Mouse (Mus musculus) adrenal gland, postnatal 10 days (tissue): ENCODE measurements at regions not wholly inside any gene's neighbourhood (a gene's known extent, or its start where the extent isn't known, plus 50 kb on each side); places are given as distances from the start of the nearest gene placed in this dataset.
A peak's percentile ranks its signal among the peaks of the same experiment; 100 is the strongest.
"Not testable (repeated sequence)": the region's sequence is repeated elsewhere in the genome, so short reads cannot be mapped to it uniquely, and the experiment has no call there.

Experiments
- DNase-seq: peaks from one replicate; pipeline ENCODE4 v3.0.0; 2021; ENCODE audit warnings: mixed read lengths

DNA sequence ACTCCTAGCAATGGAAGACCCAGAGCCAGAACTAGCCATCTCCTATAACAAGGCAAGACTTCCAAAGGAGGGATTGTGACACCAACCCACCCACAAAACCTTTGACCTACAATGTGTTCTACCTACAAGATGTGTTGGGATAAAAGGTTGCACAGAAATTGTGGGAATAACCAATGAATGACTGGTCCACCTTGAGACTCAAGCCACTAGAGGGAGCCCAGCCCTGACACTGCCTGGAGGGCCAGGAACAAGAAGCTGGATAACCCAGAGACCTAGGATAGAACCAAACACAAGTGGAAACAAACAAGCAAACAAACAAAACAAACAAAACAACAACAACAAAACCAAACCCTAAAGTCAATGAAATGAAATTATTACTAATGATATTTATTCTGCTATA is 288.8 kb downstream of the Dchs2 start:
- DNase-seq, result peak; percentile 62

DNA sequence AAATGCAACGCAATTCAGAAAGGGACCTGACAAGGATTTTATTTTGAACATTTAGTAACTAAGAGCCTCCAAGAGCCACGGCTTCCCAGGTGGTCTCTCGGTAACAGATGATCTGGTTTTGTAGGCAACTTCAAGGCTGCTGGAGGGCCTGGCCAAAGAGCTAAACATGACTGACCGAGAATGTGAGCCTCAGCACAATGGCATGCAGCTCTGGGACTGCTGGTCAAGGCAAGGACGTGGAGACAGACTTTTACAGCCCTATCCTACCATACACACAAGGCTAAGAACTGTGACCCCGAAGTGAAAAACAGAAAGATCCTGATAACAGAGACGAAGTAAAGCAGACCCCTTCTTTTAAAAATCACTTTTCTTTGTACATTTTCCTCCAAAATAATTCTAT is 296.5 kb downstream of the Dchs2 start:
- DNase-seq, result no peak

DNA sequence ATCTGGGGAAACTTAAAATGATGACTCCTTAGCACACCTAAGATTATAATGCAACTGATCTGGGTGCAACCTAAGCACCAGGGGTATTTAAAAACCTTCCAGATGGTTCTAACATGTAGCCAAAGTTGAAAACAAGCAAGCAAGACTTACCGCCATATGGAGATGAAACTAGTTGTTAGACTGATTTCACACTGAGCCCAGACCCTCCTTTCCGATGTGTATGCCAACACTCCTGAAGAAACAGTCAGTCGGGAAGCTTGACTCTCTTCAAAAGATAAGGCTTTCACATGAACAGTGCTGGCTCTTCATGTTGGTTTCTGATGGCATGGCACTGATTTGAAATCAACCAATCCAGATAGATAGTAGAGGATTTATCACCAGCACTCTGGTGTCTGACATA is 301.6 kb downstream of the Dchs2 start:
- DNase-seq, result no peak

GRCm38 (mm10) chr3:83446154-83446667 is 318.5 kb downstream of the Dchs2 start:
- DNase-seq, result peak; percentile 87

GRCm38 (mm10) chr3:83450662-83451061 is 315.5 kb upstream of the Sfrp2 start:
- DNase-seq, result no peak

- no peak for DNase-seq
Observed at GRCm38 (mm10) chr3:83451317-83451716, 314.8 kb upstream of the Sfrp2 start.

GRCm38 (mm10) chr3:83453462-83453861 is 312.7 kb upstream of the Sfrp2 start:
- DNase-seq, result no peak

GRCm38 (mm10) chr3:83458450-83458849 is 307.7 kb upstream of the Sfrp2 start:
- DNase-seq, result no peak

- no peak for DNase-seq
Observed at GRCm38 (mm10) chr3:83479251-83479650, 286.9 kb upstream of the Sfrp2 start.

GRCm38 (mm10) chr3:83480176-83480575 is 285.9 kb upstream of the Sfrp2 start:
- peak; percentile 24 for DNase-seq

GRCm38 (mm10) chr3:83486192-83486716 is 279.9 kb upstream of the Sfrp2 start:
- no peak for DNase-seq

- DNase-seq, result peak; percentile 69
Observed at GRCm38 (mm10) chr3:83495584-83495983, 270.5 kb upstream of the Sfrp2 start.

GRCm38 (mm10) chr3:83503901-83504300 is 262.2 kb upstream of the Sfrp2 start:
- no peak for DNase-seq

DNA sequence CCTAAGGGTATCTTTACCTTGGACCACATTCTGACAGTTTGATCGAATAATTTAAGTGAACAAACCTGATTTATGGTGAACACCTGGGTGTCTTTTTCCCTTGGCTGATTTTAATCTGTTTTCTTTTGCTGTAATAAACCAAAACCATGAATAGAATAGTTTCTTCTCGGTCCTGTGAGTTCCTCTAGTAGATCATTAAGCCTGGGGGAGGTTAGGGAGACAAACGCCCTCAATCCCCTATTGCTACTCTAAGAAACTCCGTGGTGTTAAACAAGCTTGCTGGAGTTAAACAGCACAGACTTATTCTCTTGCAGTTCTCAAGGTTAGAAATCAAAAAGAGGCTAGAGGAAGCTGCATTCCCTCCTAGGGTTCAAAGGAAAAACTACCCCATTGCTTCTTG is 249.5 kb upstream of the Sfrp2 start:
- DNase-seq, result no peak

DNA sequence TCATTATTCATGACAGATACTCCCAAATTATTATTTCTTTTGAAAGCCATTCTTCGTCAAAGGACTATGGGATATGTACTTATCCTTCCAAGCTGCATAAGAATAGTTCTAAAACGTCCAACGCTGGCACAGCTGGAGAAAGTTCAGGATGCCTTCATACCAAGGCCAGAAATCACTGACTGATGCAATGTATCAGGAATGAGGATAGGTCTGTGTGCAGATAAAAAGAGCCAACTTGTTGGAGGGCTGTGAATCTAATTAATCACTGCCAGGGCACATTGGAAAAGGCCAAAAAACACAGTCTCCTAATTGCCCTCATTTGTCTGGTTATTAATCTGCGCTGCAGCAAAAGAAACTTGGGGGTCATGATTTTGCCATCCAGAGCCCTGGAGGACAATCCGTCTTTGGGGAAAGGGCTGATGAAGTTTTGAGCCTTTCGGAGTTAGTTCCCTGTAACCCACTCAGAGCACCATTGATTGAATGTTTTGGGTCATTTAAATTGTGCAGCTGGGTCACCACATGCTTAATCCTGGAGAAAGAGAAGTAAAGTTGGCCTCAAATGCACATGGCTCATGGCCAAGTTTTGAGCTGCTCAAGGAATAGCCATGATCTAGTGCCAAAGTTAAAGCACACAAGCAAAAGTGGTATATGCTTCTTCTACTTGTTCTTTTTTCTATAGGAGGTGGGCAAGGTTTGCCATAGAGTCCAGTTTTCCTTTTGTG is 248.0 kb upstream of the Sfrp2 start:
- DNase-seq, result peak; percentile 76

GRCm38 (mm10) chr3:83530243-83530847 is 235.8 kb upstream of the Sfrp2 start:
- DNase-seq, result no peak

DNA sequence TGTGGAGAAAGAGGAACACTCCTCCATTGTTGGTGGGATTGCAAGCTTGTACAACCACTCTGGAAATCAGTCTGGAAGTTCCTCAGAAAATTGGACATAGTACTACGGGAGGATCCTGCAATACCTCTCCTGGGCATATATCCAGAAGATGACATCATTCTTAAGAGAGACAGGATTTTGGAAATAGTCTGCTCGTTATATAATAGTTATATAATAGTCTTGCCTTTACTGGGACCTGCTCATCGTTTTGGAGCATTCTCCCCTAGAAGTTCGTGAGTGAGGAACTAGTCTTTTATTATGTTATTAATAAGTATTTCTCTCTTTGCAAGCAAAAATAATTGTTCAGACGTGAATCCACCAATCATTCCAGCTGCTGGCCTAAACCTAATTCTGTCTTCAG is 229.5 kb upstream of the Sfrp2 start:
- not testable (repeated sequence) for DNase-seq

DNA sequence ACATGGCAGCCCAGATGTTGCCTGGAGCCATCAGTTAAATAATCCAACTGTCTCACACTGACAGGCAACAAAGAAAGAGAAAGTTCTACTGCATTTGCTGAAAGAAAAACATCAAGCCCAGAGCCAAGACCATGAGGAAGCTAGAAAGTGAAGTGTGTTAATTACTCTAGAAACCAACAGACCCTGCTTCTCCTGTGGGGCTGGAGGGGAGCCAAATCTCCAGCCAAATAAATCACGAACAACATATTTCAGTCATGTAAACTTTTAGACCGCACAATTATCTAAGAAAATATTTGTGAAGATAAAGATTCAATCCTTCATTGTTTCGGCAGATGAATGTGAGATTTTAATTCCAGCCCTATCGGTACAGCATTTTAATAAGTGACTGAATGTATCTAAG is 228.9 kb upstream of the Sfrp2 start:
- DNase-seq, result peak; percentile 10

- DNase-seq, result no peak
Observed at GRCm38 (mm10) chr3:83537711-83538110, 228.4 kb upstream of the Sfrp2 start.

DNA sequence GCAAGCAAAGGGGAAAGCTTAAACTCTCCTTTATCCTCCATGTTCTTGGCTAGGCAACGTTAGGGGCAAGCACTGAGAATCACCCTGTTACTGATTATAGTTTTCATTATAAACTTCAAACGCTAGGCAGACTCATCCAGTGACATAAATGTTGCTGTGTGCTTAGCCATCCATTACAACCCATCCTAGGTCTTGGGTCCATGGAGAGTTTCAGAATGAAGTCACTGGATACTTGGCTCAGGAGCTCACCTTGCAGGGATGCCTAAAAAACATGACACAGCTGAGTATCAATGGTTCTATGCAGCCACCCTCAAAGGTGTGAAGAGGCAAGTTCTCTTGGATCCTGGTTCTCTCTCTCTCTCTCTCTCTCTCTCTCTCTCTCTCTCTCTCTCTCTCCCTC is 227.2 kb upstream of the Sfrp2 start:
- no peak for DNase-seq

DNA sequence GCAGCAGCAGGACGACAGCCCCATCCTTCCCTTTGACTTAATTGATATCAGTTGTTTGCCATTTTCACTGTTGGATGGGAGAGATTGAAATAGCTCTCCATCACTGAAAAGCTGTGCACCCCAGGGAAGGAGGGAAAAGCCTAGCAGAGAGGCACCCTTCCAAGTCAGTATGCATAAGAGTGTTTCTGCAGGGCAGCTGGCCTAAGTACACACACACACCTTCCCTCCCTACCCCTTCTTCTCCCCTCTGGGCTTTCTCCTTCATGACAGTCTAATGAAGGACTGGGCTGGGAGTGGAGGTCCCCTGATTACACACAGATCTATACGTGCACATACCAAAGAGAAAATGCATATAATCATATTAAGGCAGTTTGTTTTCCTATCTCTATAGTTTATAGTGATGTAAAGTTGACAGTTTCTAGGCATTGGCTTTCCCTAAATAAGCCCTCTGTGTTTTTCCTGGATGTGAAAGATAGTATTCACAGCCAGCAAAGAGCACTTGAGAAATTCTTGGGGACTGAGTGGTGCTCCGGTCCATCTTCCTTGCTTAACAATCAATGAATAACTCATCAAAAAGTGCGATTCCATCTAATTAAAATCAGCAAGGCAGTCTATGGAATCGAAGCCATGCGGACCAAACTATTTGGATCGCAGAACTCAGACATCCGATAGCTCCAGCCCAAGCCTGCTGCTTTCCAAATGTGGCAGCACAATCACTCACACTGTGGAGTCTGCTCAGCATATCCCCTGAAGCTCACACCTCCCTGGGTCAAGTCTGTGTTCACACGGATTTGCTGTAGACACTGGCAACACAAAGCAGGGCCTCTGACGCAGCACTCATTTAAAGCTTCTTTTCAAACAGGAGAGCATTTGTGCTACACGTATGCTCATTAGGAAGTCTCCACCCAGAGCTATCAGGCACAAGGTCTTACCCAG is 224.9 kb upstream of the Sfrp2 start:
- DNase-seq, result no peak

- no peak for DNase-seq
Observed at GRCm38 (mm10) chr3:83552516-83553139, 213.5 kb upstream of the Sfrp2 start.
